Mouse (Mus musculus): Measurements from ENCODE around the gene Gm13283. TPM values are rescaled to one million over a fixed set of nuclear protein-coding genes. Genes with fewer than 3 reads are reported as not detected.
"Not testable (repeated sequence)": the region's sequence is repeated elsewhere in the genome, so short reads cannot be mapped to it uniquely, and the experiment has no call there.

The Gm13283 gene
- polyA plus RNA-seq, 1 experiment from 2014 or later = 0.60 TPM

DNA sequence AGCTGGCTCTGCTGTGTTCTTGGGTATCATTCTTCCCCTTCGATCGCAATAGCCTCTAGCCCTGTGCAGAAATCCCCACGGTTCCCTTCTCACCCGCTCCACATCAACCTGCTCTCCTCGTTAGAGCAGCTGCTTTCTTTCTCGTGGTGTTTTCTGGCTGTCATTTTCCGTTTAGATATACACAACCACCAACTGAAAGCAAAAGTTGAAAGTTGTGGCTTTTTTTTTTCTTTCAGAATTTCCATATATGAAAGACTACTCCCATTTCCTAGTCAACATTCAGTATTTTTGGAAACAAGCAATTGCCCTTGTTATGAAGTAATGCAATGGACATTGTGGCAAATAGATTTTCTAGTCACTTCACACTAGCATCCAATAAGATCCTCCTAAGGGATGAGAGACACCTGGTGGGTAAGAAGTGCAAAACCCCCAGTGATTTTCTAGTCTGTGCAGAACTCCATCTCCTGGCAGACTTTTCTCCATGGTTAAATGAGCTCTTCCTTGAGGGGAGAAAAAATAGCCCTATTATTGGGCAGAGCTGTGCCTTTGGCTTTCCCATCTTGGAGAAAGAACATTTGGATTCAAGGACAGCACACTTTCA, 17.0 kb upstream of the Gm13283 start:
- no peaks in the 10 kb centered on the region for H3K36me3 ChIP-seq
- H3K4me3 ChIP-seq = no peak overlapping the region
- no peaks in the 10 kb centered on the region for H3K4me1 ChIP-seq
- H3K4me2 ChIP-seq = no peak overlapping the region
- H3K27ac ChIP-seq = no peak overlapping the region
- H3K27me3 ChIP-seq = no peaks in the 10 kb centered on the region
- H3K9me3 ChIP-seq = no peaks in the 10 kb centered on the region
- H3K9ac ChIP-seq = no peak overlapping the region
- ATAC-seq (ENCODE audit: insufficient number of reproducible peaks, low FRiP score, low TSS enrichment, low read depth) = no peak
- 71% methylated on average over 7 of the region's 7 CpGs for WGBS

DNA sequence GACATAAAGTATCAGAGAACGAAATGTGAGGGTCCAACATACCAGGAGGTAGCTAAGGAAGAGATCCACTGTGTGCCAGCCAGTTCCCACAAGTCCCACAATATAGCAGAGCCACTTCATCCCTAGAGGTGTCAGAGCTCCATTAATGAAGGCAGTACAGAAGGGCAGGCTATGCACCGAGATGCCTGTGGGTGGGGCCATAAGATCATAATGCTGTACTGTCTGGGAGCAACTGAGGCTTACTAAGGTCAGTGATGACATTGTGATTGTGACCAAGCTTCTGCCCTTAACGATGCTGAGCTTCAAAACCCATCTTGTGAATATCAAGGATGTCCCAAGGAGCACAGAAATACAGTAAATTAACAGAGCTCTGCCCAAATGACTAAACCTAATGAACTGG, 15.7 kb upstream of the Gm13283 start:
- Histone ChIP-seq H3K36me3 (no peaks in the 10 kb centered on the region), H3K4me1 (no peaks in the 10 kb centered on the region)

DNA sequence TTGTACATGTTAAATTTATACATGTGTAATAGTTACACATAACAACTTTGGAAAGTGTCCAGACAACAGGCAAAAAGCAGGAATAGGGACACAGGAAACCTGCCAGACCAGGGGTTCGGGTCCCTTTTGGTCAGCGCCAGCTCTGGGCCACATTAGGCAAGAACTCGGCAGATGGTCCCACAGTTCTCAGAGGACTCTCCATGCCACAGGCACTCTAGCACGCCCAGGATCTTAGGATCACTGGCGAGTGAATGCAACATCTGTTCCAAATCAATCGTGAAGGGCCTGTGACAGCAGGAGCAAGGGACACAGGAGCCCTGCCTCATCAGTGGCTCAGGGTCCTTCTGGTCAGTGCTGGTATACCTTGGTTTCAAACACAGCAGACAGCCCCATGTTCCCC, 10.0 kb upstream of the Gm13283 start:
- H3K9ac ChIP-seq = no peak overlapping the region
- no peak for ATAC-seq (ENCODE audit: insufficient number of reproducible peaks, low FRiP score, low TSS enrichment, low read depth)
- H3K36me3 ChIP-seq = no peaks in the 10 kb centered on the region
- no peak overlapping the region for H3K27ac ChIP-seq
- 29% methylated on average over 6 of the region's 6 CpGs for WGBS
- H3K4me1 ChIP-seq = no peaks in the 10 kb centered on the region
- H3K9me3 ChIP-seq = no peaks in the 10 kb centered on the region
- H3K4me2 ChIP-seq = no peak overlapping the region
- no peak overlapping the region for H3K4me3 ChIP-seq
- no peaks in the 10 kb centered on the region for H3K27me3 ChIP-seq

More for the DNA sequence above, 15.7 kb upstream of the Gm13283 start:
- Histone ChIP-seq H3K4me2 (no peak overlapping the region), H3K27me3 (no peaks in the 10 kb centered on the region), H3K4me3 (no peak overlapping the region), H3K27ac (no peak overlapping the region), H3K9ac (no peak overlapping the region), H3K9me3 (no peaks in the 10 kb centered on the region)
- no peak for ATAC-seq (ENCODE audit: insufficient number of reproducible peaks, low FRiP score, low TSS enrichment, low read depth)
- 63% methylated on average over 3 of the region's 3 CpGs for WGBS

DNA sequence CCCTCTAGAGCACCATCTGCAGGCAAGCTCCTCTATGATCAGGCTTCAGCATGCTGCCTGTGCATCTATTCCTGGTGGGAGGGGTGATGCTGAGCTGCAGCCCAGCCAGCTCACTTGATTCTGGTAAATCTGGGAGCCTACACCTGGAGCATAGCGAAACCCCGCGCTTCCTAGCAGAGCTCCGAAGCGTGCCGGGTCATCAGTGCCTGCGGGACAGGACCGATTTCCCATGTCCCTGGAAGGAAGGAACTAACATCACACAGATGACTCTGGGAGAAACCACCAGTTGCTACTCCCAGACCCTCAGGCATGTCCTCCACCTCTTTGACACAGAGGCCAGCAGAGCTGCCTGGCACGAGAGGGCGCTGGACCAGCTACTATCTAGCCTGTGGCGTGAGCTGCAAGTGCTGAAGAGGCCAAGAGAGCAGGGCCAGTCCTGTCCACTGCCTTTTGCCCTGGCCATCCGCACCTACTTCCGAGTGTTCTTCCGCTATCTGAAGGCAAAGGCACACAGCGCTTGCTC, 5.0 kb upstream of the Gm13283 start, which contains the start of gene Gm13271:
Gene Gm13271 (plus strand): TSS at position 51 of the 523 bp plus-strand sequence.
- H3K27ac ChIP-seq; H3K27me3 ChIP-seq; ATAC-seq (ENCODE audit: insufficient number of reproducible peaks, low FRiP score, low TSS enrichment, low read depth); H3K9ac ChIP-seq; H3K4me3 ChIP-seq; H3K9me3 ChIP-seq; H3K36me3 ChIP-seq; H3K4me1 ChIP-seq; H3K4me2 ChIP-seq: not testable (repeated sequence)
- 78% methylated on average over 15 of the region's 15 CpGs for WGBS

DNA sequence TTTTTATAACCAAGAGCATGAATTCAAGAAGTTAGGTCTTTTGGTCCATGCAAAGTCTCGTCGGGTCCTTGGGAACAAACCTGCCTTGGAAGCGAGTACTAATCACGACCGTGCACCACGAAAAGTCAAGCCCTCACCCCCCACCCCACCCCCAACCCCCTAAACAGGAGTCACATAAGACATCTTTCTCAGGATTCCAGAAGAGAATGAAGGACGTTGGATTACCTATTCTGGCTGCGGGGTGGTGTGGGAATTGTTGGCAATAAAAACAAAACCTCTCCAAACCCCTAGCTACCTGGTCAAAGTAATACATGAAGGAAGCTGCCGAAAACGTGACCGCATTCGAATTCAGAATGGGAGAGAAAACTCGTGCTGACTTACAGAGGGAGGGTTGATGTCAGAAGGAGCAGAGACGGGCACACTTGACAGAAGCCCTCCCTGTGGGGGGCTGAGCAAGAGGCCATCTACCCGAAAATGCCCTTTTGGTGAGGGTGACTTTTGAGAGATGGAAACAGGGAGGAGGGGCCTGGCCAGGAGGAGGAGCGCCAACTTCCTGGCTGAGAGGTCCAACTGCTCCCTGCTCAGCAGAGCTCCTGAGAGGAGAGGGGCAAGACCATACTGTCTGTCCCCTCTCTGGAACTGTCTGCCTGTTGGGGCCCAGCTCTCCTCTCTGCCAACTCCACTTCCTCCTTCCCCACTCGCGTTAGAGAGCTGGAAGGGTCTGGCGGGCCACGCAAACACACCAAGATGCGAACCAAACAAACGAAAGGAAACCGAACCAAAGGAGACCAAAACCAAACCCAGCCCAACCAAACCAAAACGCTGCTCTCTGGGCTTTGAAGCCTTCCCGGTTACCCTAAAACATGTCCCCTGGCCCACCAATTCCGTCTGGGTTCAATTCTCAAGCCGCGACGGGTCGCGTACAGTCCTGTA, 3.1 kb upstream of the Gm13283 start:
- H3K27me3 ChIP-seq; H3K36me3 ChIP-seq; H3K9me3 ChIP-seq; ATAC-seq (ENCODE audit: insufficient number of reproducible peaks, low FRiP score, low TSS enrichment, low read depth); H3K4me1 ChIP-seq: not testable (repeated sequence)
- H3K9ac ChIP-seq = peak overlapping the region; percentile 55
- H3K27ac ChIP-seq = peak overlapping the region; percentile 96
- peak overlapping the region; percentile 66 for H3K4me2 ChIP-seq
- WGBS = 11% methylated on average over 29 of the region's 31 CpGs
- peak overlapping the region; percentile 51 for H3K4me3 ChIP-seq

DNA sequence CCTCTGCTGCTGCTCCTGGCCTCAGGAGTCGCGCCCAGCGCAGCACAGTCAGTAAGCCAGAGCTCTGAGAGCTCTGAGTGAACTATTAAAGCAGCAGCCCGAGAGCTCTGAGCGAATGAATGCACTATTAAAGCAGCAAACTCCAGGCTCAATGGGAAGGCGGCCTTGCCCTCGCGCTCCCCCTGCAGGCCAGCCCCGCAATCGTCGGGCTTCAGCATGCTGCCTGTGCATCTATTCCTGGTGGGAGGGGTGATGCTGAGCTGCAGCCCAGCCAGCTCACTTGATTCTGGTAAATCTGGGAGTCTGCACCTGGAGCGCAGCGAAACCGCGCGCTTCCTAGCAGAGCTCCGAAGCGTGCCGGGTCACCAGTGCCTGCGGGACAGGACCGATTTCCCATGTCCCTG, 2.3 kb upstream of the Gm13283 start:
- not testable (repeated sequence) for H3K4me1 ChIP-seq, H3K9ac ChIP-seq, H3K9me3 ChIP-seq, H3K27me3 ChIP-seq, H3K36me3 ChIP-seq
- ATAC-seq (ENCODE audit: insufficient number of reproducible peaks, low FRiP score, low TSS enrichment, low read depth) = peak; percentile 99
- Histone ChIP-seq H3K4me2 (peak overlapping the region; percentile 66), H3K4me3 (peak overlapping the region; percentile 51), H3K27ac (peak overlapping the region; percentile 96)
- 0% methylated on average over 21 of the region's 21 CpGs for WGBS

DNA sequence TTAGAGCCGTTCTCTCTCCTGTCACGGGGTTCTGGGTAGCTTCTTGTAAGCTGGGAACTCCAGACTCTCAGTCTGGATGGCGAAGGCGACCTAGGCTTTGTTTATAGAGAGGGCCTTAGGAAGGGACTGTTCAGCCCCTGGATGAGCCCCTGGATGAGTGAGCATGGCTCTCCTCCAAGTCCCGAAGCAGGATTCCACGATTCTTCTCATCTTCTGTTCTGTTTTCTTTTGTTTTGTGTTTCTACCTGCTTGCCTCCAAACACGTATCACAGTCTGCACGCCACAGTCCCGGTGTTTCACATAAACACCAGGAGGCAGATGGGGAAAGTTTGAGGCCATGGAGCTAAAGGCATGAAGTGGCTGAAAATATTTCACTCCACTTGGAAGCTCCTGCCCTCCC, 1.2 kb upstream of the Gm13283 start:
- not testable (repeated sequence) for H3K4me3 ChIP-seq; ATAC-seq (ENCODE audit: insufficient number of reproducible peaks, low FRiP score, low TSS enrichment, low read depth); H3K36me3 ChIP-seq; H3K9me3 ChIP-seq; H3K4me2 ChIP-seq; H3K9ac ChIP-seq; H3K27ac ChIP-seq; H3K4me1 ChIP-seq; H3K27me3 ChIP-seq
- 80% methylated on average over 9 of the region's 9 CpGs for WGBS

DNA sequence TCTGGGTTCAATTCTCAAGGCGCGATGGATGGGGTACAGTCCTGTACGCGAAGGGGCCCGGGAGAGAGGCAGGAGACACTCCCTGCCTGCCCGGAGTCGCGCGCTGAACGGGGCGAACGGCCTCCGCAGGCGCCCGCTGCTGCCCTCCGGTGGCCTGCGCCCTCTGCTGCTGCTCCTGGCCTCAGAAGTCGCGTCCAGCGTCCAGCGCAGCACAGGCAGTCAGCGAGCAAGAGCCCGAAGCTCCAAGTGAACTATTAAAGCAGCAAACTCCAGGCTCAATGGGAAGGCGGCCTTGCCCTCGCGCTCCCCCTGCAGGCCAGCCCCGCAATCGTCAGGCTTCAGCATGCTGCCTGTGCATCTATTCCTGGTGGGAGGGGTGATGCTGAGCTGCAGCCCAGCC, 512 bp downstream of the Gm13283 start:
- H3K9ac ChIP-seq; H3K27me3 ChIP-seq; H3K9me3 ChIP-seq; H3K4me1 ChIP-seq; ATAC-seq (ENCODE audit: insufficient number of reproducible peaks, low FRiP score, low TSS enrichment, low read depth); H3K36me3 ChIP-seq: not testable (repeated sequence)
- peak overlapping the region; percentile 50 for H3K4me2 ChIP-seq
- H3K27ac ChIP-seq = peak overlapping the region; percentile 81
- 0% methylated on average over 26 of the region's 28 CpGs for WGBS
- H3K4me3 ChIP-seq = peak overlapping the region; percentile 38

DNA sequence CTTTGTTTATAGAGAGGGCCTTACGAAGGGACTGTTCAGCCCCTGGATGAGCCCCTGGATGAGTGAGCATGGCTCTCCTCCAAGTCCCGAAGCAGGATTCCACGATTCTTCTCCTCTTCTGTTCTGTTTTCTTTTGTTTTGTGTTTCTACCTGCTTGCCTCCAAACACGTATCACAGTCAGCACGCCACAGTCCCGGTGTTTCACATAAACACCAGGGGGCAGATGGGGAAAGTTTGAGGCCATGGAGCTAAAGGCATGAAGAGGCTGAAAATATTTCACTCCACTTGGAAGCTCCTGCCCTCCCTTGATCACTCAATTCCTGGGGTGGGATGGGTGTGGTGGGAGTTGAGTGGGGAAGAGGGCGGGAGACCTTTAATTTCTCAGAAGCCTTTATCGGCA, 1.9 kb downstream of the Gm13283 start:
- WGBS = 64% methylated on average over 6 of the region's 8 CpGs
- not testable (repeated sequence) for ATAC-seq (ENCODE audit: insufficient number of reproducible peaks, low FRiP score, low TSS enrichment, low read depth); H3K9me3 ChIP-seq; H3K9ac ChIP-seq; H3K27ac ChIP-seq; H3K4me3 ChIP-seq; H3K4me2 ChIP-seq; H3K27me3 ChIP-seq; H3K4me1 ChIP-seq; H3K36me3 ChIP-seq

DNA sequence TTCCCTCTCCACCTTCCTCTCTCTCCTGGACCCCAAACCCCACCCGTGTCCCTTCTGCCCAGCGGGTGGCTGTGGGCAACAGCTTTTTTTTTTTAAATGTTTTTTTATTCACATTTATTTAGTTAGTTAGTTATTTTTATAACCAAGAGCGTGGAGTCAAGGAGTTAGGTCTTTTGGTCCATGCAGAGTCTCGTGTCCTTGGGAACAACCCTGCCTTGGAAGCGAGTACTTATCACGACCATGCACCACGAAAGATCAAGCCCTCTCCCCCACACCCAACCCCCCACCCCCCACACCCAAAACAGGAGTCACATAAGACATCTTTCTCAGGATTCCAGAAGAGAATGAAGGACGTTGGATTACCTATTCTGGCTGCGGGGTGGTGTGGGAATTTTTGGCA, 2.4 kb downstream of the Gm13283 start:
- not testable (repeated sequence) for H3K36me3 ChIP-seq; H3K4me1 ChIP-seq; H3K27me3 ChIP-seq; ATAC-seq (ENCODE audit: insufficient number of reproducible peaks, low FRiP score, low TSS enrichment, low read depth); H3K9me3 ChIP-seq; H3K27ac ChIP-seq; H3K4me3 ChIP-seq; H3K4me2 ChIP-seq; H3K9ac ChIP-seq
- 51% methylated on average over 9 of the region's 9 CpGs for WGBS

DNA sequence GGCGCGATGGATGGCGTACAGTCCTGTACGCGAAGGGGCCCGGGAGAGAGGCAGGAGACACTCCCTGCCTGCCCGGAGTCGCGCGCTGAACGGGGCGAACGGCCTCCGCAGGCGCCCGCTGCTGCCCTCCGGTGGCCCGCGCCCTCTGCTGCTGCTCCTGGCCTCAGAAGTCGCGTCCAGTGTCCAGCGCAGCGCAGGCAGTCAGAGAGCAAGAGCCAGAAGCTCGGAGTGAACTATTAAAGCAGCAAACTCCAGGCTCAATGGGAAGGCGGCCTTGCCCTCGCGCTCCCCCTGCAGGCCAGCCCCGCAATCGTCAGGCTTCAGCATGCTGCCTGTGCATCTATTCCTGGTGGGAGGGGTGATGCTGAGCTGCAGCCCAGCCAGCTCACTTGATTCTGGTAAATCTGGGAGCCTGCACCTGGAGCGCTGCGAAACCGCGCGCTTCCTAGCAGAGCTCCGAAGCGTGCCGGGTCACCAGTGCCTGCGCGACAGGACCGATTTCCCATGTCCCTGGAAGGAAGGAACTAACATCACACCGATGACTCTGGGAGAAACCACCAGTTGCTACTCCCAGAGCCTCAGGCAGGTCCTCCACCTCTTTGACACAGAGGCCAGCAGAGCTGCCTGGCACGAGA, 3.6 kb downstream of the Gm13283 start:
- H3K27me3 ChIP-seq; H3K9ac ChIP-seq; H3K9me3 ChIP-seq; H3K4me1 ChIP-seq; ATAC-seq (ENCODE audit: insufficient number of reproducible peaks, low FRiP score, low TSS enrichment, low read depth); H3K36me3 ChIP-seq: not testable (repeated sequence)
- peak overlapping the region; percentile 42 for H3K4me3 ChIP-seq
- peak overlapping the region; percentile 77; the same call in 1 of the 2 replicates for H3K27ac ChIP-seq
- H3K4me2 ChIP-seq = peak overlapping the region; percentile 51
- WGBS = 2% methylated on average over 30 of the region's 42 CpGs

DNA sequence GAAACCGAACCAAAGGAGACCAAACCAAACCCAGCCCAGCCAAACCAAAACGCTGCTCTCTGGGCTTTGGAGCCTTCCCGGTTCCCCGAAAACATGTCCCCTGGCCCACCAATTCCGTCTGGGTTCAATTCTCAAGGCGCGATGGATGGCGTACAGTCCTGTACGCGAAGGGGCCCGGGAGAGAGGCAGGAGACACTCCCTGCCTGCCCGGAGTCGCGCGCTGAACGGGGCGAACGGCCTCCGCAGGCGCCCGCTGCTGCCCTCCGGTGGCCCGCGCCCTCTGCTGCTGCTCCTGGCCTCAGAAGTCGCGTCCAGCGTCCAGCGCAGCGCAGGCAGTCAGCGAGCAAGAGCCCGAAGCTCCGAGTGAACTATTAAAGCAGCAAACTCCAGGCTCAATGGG, 13.6 kb downstream of the Gm13283 start, which contains the start of gene Gm13290:
Gene Gm13290 (plus strand): TSS at position 301 of the 400 bp plus-strand sequence.
- H3K4me1 ChIP-seq; H3K9me3 ChIP-seq; H3K4me3 ChIP-seq; H3K36me3 ChIP-seq; H3K27ac ChIP-seq; ATAC-seq (ENCODE audit: insufficient number of reproducible peaks, low FRiP score, low TSS enrichment, low read depth); H3K9ac ChIP-seq; H3K4me2 ChIP-seq; H3K27me3 ChIP-seq: not testable (repeated sequence)
- no CpG with 5 or more reads among the region's 32 CpGs for WGBS
